Mouse (Mus musculus): ENCODE results near the gene Cyp2g1. TPM values are rescaled to one million over a fixed set of nuclear protein-coding genes. Genes with fewer than 3 reads are reported as not detected.

Cyp2g1 gene
- total RNA-seq (2014; fragmentation: Nextera tagmentation) (not detected in 2 replicates), total RNA-seq (2017) (not detected in 2 replicates), polyA plus RNA-seq (2012) (not detected in 2 replicates)

DNA sequence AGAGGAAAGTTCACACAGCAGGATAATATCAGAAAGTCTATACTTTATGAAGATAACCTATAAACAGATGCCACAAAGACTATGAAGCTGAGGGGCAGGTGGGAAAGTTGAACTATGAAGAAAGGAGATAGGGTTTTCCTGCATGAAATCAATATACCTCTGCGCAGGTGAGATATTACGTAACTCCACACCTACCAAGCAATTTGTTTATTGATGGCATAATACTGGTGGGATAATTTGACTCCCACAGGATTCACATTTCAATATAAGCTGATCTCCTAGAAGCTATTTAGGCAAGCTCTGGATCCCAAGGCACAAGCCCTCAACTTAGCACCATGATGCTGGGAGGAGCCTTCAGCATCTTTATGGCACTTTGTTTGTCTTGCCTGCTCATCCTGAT lies at the start of gene Cyp2g1:
Gene Cyp2g1 (plus strand): TSS at position 301 of the 400 bp plus-strand sequence.
- ATAC-seq (ENCODE audit: extremely low read depth, insufficient number of reproducible peaks, low FRiP score, poor library complexity, severe bottlenecking) = no peak
- DNase-seq (ENCODE audit: low spot score) = no peak
- Histone ChIP-seq H3K4me1 (ENCODE audit: insufficient read depth, low read depth, low read length) (no peaks in the 10 kb centered on the region), H3K4me3 (ENCODE audit: low read depth, low read length) (no peak within 1 kb of the TSS), H3K36me3 (replicated peaks) (no peaks in the 10 kb centered on the region), H3K27me3 (ENCODE audit: insufficient read depth, low read length) (no peaks in the 10 kb centered on the region), H3K9me3 (replicated peaks) (no peaks in the 10 kb centered on the region)
- TF ChIP-seq GATA1 (IDR thresholded peaks at IDR 0.05; ENCODE audit: borderline replicate concordance, low read length) (no peak), CTCF (IDR thresholded peaks at IDR 0.05; ENCODE audit: low read depth, low read length) (no peak), POLR2AphosphoS5 (IDR thresholded peaks at IDR 0.05; ENCODE audit: insufficient replicate concordance, low read depth, low read length) (no peak), TAL1 (conservative IDR thresholded peaks at IDR 0.05; ENCODE audit: low read depth, low read length) (no peak), GATA2 (IDR thresholded peaks at IDR 0.05; ENCODE audit: borderline replicate concordance, low read depth, low read length) (no peak)

DNA sequence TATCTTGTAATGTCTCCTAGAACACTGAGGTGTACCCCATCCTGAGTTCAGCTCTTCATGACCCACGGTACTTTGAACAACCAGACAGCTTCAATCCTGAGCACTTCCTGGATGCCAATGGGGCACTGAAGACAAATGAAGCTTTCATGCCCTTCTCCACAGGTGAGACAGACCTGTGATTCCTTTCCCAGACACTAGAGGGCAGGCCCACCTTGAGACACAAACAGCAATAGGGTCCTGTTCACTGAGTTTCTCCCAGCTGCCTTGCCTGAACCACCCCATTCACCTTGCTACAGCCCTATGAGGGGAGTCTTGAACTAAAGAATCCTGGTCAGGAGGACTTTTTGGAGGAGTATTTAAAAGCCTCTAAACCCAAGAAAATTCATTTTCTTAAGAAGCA lies 41.6 kb upstream of the Cyp2g1 start:
- H3K27me3 ChIP-seq (ENCODE audit: insufficient read depth, low read length) = no peaks in the 10 kb centered on the region
- no peak for TF ChIP-seq GATA1 (IDR thresholded peaks at IDR 0.05; ENCODE audit: borderline replicate concordance, low read length)
- TF ChIP-seq POLR2AphosphoS5 (IDR thresholded peaks at IDR 0.05; ENCODE audit: insufficient replicate concordance, low read depth, low read length) = no peak
- TF ChIP-seq CTCF (IDR thresholded peaks at IDR 0.05; ENCODE audit: low read depth, low read length) = peak; percentile 45; the same call in 1 of the 2 replicates
- TF ChIP-seq GATA2 (IDR thresholded peaks at IDR 0.05; ENCODE audit: borderline replicate concordance, low read depth, low read length) = no peak
- no peak for TF ChIP-seq TAL1 (conservative IDR thresholded peaks at IDR 0.05; ENCODE audit: low read depth, low read length)
- no peak overlapping the region for H3K4me3 ChIP-seq (ENCODE audit: low read depth, low read length)
- H3K36me3 ChIP-seq (replicated peaks) = no peaks in the 10 kb centered on the region
- no peaks in the 10 kb centered on the region for H3K9me3 ChIP-seq (replicated peaks)
- ATAC-seq (ENCODE audit: extremely low read depth, insufficient number of reproducible peaks, low FRiP score, poor library complexity, severe bottlenecking) (no peak), DNase-seq (ENCODE audit: low spot score) (no peak)
- H3K4me1 ChIP-seq (ENCODE audit: insufficient read depth, low read depth, low read length) = no peaks in the 10 kb centered on the region

DNA sequence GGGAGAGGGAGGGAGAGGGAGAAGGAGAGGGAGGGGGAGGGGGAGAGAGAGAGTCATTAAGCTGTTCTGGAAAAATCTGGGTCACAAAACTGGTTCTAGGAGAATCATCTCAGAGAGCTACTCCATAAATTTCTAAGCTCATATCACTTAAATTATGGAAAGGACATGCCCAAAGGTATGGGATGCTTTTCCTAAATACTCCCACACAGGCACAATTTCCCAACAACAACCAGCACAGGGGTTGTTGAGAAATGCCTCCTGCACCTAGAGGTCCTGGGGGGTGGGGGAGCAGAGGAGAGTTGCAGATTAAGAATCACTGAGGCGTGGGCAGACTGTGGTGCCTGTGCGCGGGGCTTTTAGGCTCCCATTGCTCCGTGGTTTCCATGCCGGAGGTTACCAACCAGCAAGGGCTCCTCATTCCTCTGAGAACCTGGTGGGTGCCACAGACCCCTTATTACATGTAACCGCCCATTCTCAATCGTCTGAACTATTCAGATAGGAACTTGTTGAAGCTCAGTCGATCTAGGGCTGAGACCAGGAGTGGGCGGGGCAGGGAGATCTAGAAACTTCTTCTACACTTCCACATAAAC lies 38.7 kb upstream of the Cyp2g1 start:
- Histone ChIP-seq H3K36me3 (replicated peaks) (no peaks in the 10 kb centered on the region), H3K9me3 (replicated peaks) (no peaks in the 10 kb centered on the region), H3K27me3 (ENCODE audit: insufficient read depth, low read length) (no peaks in the 10 kb centered on the region), H3K4me3 (ENCODE audit: low read depth, low read length) (no peak overlapping the region), H3K4me1 (ENCODE audit: insufficient read depth, low read depth, low read length) (no peaks in the 10 kb centered on the region)
- TF ChIP-seq GATA1 (IDR thresholded peaks at IDR 0.05; ENCODE audit: borderline replicate concordance, low read length) (no peak), TAL1 (conservative IDR thresholded peaks at IDR 0.05; ENCODE audit: low read depth, low read length) (no peak)
- ATAC-seq (ENCODE audit: extremely low read depth, insufficient number of reproducible peaks, low FRiP score, poor library complexity, severe bottlenecking) (no peak), DNase-seq (ENCODE audit: low spot score) (no peak)

DNA sequence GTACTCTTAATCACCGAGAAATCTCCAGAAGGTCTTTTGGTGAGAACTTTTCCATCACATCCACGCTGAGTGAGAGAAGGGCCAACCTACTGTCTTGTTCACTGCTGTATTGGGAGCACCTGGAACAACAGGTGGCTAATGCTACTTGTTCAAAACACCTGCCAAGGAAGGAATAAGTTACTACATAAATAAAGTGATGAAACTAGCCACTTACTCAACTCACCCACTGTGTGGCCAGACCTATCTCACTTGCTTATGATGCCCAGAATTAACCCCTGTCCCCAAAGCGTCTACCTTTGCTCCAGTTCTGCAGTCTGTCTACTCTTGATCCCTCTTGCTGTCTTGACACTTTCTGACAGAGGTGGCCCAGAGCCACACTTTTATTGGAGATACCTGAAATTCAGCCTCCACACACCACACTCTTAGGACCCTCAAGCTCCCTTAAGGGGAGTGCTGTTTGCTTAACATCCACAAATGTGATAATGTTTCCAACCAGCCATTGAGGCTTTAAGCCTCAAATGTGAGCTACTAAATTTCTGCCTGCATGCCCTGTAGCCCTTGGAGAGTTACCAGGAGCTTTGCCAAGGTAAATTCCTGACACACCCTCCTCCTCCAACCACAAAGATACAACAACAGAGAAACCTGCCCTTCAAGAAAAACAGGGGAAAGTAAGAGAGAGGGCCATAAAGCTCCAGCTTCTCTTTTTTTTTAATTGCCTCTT lies 35.7 kb upstream of the Cyp2g1 start:
- Histone ChIP-seq H3K4me3 (ENCODE audit: low read depth, low read length) (no peak overlapping the region), H3K4me1 (ENCODE audit: insufficient read depth, low read depth, low read length) (no peaks in the 10 kb centered on the region), H3K36me3 (replicated peaks) (no peaks in the 10 kb centered on the region), H3K9me3 (replicated peaks) (no peaks in the 10 kb centered on the region), H3K27me3 (ENCODE audit: insufficient read depth, low read length) (no peaks in the 10 kb centered on the region)
- no peak for DNase-seq (ENCODE audit: low spot score)
- ATAC-seq (ENCODE audit: extremely low read depth, insufficient number of reproducible peaks, low FRiP score, poor library complexity, severe bottlenecking) = no peak
- TF ChIP-seq GATA2 (IDR thresholded peaks at IDR 0.05; ENCODE audit: borderline replicate concordance, low read depth, low read length) (no peak), TAL1 (conservative IDR thresholded peaks at IDR 0.05; ENCODE audit: low read depth, low read length) (no peak), POLR2AphosphoS5 (IDR thresholded peaks at IDR 0.05; ENCODE audit: insufficient replicate concordance, low read depth, low read length) (no peak), GATA1 (IDR thresholded peaks at IDR 0.05; ENCODE audit: borderline replicate concordance, low read length) (no peak), CTCF (IDR thresholded peaks at IDR 0.05; ENCODE audit: low read depth, low read length) (no peak)

DNA sequence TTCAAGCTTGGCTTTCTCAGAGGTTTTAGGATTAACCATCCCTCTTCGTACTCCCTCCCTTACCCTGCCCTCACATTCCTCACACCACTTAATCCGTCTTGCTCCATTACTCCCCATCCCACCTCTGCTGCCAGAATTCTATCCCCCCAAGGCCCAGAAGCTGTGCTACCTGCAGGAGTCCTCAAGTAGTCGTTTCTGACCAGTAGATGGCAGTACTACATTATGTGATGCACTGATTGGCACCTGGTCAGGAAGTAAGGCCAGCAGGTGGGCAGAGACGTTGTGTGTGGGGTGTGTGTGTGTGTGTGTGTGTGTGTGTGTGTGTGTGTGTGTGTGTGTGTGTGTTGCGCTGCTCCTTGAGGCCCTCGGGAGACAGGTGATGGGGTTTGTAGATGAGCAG lies 32.8 kb upstream of the Cyp2g1 start:
- DNase-seq (ENCODE audit: low spot score) (no peak), ATAC-seq (ENCODE audit: extremely low read depth, insufficient number of reproducible peaks, low FRiP score, poor library complexity, severe bottlenecking) (no peak)
- no peak overlapping the region for H3K4me3 ChIP-seq (ENCODE audit: low read depth, low read length)
- peaks cover 2% of the 10 kb centered on the region; the same call in 1 of the 2 replicates for H3K27me3 ChIP-seq (ENCODE audit: insufficient read depth, low read length)
- no peak for TF ChIP-seq GATA2 (IDR thresholded peaks at IDR 0.05; ENCODE audit: borderline replicate concordance, low read depth, low read length)
- TF ChIP-seq TAL1 (conservative IDR thresholded peaks at IDR 0.05; ENCODE audit: low read depth, low read length) = no peak
- no peak for TF ChIP-seq CTCF (IDR thresholded peaks at IDR 0.05; ENCODE audit: low read depth, low read length)
- no peak for TF ChIP-seq GATA1 (IDR thresholded peaks at IDR 0.05; ENCODE audit: borderline replicate concordance, low read length)
- no peaks in the 10 kb centered on the region for H3K36me3 ChIP-seq (replicated peaks)
- H3K9me3 ChIP-seq (replicated peaks) = no peaks in the 10 kb centered on the region
- H3K4me1 ChIP-seq (ENCODE audit: insufficient read depth, low read depth, low read length) = no peaks in the 10 kb centered on the region

DNA sequence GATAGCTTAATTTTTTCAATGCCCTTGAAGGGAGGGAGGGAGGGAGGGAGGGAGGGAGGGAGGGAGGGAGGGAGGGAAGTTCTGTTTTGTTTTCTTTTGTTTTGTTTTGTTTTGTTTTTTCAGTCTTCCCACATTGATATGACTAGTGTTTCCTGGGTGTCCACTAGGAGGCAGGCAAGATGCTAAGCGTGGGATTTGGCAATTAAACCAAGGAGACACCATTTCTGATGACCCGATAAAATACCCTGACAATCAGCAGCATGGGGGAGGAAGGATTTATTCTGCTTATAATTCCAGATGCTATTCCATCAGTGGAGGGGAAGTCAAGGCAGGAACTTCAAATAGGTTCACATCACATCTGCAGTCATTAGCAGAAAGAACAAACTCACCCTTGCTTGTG lies 30.9 kb upstream of the Cyp2g1 start:
- Histone ChIP-seq H3K4me3 (ENCODE audit: low read depth, low read length) (no peak overlapping the region), H3K4me1 (ENCODE audit: insufficient read depth, low read depth, low read length) (no peaks in the 10 kb centered on the region), H3K36me3 (replicated peaks) (no peaks in the 10 kb centered on the region), H3K27me3 (ENCODE audit: insufficient read depth, low read length) (peaks cover 2% of the 10 kb centered on the region; the same call in 1 of the 2 replicates), H3K9me3 (replicated peaks) (no peaks in the 10 kb centered on the region)
- no peak for DNase-seq (ENCODE audit: low spot score)
- TF ChIP-seq POLR2AphosphoS5 (IDR thresholded peaks at IDR 0.05; ENCODE audit: insufficient replicate concordance, low read depth, low read length) = no peak
- no peak for TF ChIP-seq GATA1 (IDR thresholded peaks at IDR 0.05; ENCODE audit: borderline replicate concordance, low read length)
- TF ChIP-seq GATA2 (IDR thresholded peaks at IDR 0.05; ENCODE audit: borderline replicate concordance, low read depth, low read length) = no peak
- TF ChIP-seq CTCF (IDR thresholded peaks at IDR 0.05; ENCODE audit: low read depth, low read length) = no peak
- TF ChIP-seq TAL1 (conservative IDR thresholded peaks at IDR 0.05; ENCODE audit: low read depth, low read length) = no peak
- no peak for ATAC-seq (ENCODE audit: extremely low read depth, insufficient number of reproducible peaks, low FRiP score, poor library complexity, severe bottlenecking)

All from G1E (cell line).